Mouse (Mus musculus) adipocyte (in vitro differentiated cells): Measurements from ENCODE around the gene Gm12169.
"Not testable (repeated sequence)": the region's sequence is repeated elsewhere in the genome, so short reads cannot be mapped to it uniquely, and the experiment has no call there.

Source experiments
- DNase-seq: peaks from one replicate; pipeline ENCODE4 v3.0.0-alpha.2; 2016; ENCODE audit warnings: low spot score

Gene Gm12169

GRCm38 (mm10) chr11:46523912-46524311, at the start of gene Gm12169:
Gene Gm12169, plus strand, starts transcription at chr11:46524212.
- DNase-seq = no peak

GRCm38 (mm10) chr11:46474220-46474619, 49.8 kb upstream of the Gm12169 start:
- no peak for DNase-seq

GRCm38 (mm10) chr11:46479311-46479710, 44.7 kb upstream of the Gm12169 start:
- DNase-seq = no peak

- DNase-seq = no peak
Measured at GRCm38 (mm10) chr11:46480517-46480916, 43.5 kb upstream of the Gm12169 start.

- DNase-seq = no peak
Measured at GRCm38 (mm10) chr11:46488231-46488630, 35.8 kb upstream of the Gm12169 start.

- DNase-seq = no peak
Measured at GRCm38 (mm10) chr11:46488650-46489049, 35.4 kb upstream of the Gm12169 start.

GRCm38 (mm10) chr11:46507146-46507545, 16.9 kb upstream of the Gm12169 start:
- DNase-seq = no peak

- DNase-seq = no peak
Measured at GRCm38 (mm10) chr11:46509900-46510299, 14.1 kb upstream of the Gm12169 start.

- DNase-seq = not testable (repeated sequence)
Measured at GRCm38 (mm10) chr11:46521341-46521740, 2.7 kb upstream of the Gm12169 start.

GRCm38 (mm10) chr11:46522719-46523118, 1.3 kb upstream of the Gm12169 start:
- DNase-seq = no peak

- no peak for DNase-seq
Measured at GRCm38 (mm10) chr11:46530149-46530548, 6.1 kb downstream of the Gm12169 start.

GRCm38 (mm10) chr11:46536978-46537377, 13.0 kb downstream of the Gm12169 start:
- DNase-seq = no peak

- no peak for DNase-seq
Measured at GRCm38 (mm10) chr11:46543530-46543929, 19.5 kb downstream of the Gm12169 start.

- no peak for DNase-seq
Measured at GRCm38 (mm10) chr11:46549721-46550120, 25.7 kb downstream of the Gm12169 start.

- DNase-seq = no peak
Measured at GRCm38 (mm10) chr11:46552741-46553140, 28.7 kb downstream of the Gm12169 start.

GRCm38 (mm10) chr11:46561096-46561495, 37.1 kb downstream of the Gm12169 start:
- no peak for DNase-seq

GRCm38 (mm10) chr11:46564671-46565070, 40.7 kb downstream of the Gm12169 start:
- peak; percentile 58 for DNase-seq

- DNase-seq = no peak
Measured at GRCm38 (mm10) chr11:46565967-46566366, 42.0 kb downstream of the Gm12169 start.

GRCm38 (mm10) chr11:46569107-46569506, 45.1 kb downstream of the Gm12169 start:
- DNase-seq = no peak

GRCm38 (mm10) chr11:46571327-46571726, 47.3 kb downstream of the Gm12169 start, which contains the start of gene BC053393:
Gene BC053393, plus strand, starts transcription at chr11:46571536.
- DNase-seq = no peak

- peak; percentile 5 for DNase-seq
Measured at GRCm38 (mm10) chr11:46578771-46579281, 54.8 kb downstream of the Gm12169 start.

GRCm38 (mm10) chr11:46580428-46580827, 56.4 kb downstream of the Gm12169 start:
- DNase-seq = no peak

- DNase-seq = no peak
Measured at GRCm38 (mm10) chr11:46582741-46583140, 58.7 kb downstream of the Gm12169 start.
